Mouse (Mus musculus): ENCODE data around the gene Scrn3. TPM values are rescaled to one million over a fixed set of nuclear protein-coding genes. Genes with fewer than 3 reads are reported as not detected.
A peak's percentile ranks its signal among the peaks of the same experiment; 100 is the strongest.

Gene Scrn3
- polyA plus RNA-seq, 1 experiment from 2014 or later = 8.4 TPM

- 95% methylated on average over 9 of the region's 9 CpGs for WGBS
- no peak for ATAC-seq
- no peak overlapping the region for H3K4me2 ChIP-seq (ENCODE audit: low read length)
- no peaks in the 10 kb centered on the region for H3K27me3 ChIP-seq (replicated peaks; ENCODE audit: control insufficient read depth, insufficient read depth, low read length)
- H3K27ac ChIP-seq (ENCODE audit: low read depth, low read length) = no peak overlapping the region
- H3K4me1 ChIP-seq (ENCODE audit: control insufficient read depth, insufficient read depth, low read depth, low read length) = no peaks in the 10 kb centered on the region
- no peaks in the 10 kb centered on the region for H3K9me3 ChIP-seq (ENCODE audit: control insufficient read depth, low read length)
- H3K4me3 ChIP-seq (ENCODE audit: low read length) = no peak overlapping the region
- peaks cover 25% of the 10 kb centered on the region for H3K36me3 ChIP-seq (ENCODE audit: control insufficient read depth, insufficient read depth, low read length)
- no peak overlapping the region for H3K9ac ChIP-seq (ENCODE audit: low read depth, low read length)
These were observed 9.7 kb upstream of the Scrn3 start for GRCm38 (mm10) chr2:73302722-73303121.

- ATAC-seq = no peak
- Histone ChIP-seq H3K4me1 (ENCODE audit: control insufficient read depth, insufficient read depth, low read depth, low read length) (no peaks in the 10 kb centered on the region), H3K36me3 (ENCODE audit: control insufficient read depth, insufficient read depth, low read length) (peaks cover 29% of the 10 kb centered on the region), H3K9me3 (ENCODE audit: control insufficient read depth, low read length) (no peaks in the 10 kb centered on the region), H3K4me2 (ENCODE audit: low read length) (no peak overlapping the region), H3K4me3 (ENCODE audit: low read length) (no peak overlapping the region), H3K27me3 (replicated peaks; ENCODE audit: control insufficient read depth, insufficient read depth, low read length) (no peaks in the 10 kb centered on the region), H3K9ac (ENCODE audit: low read depth, low read length) (no peak overlapping the region), H3K27ac (ENCODE audit: low read depth, low read length) (no peak overlapping the region)
- WGBS = 92% methylated on average over 5 of the region's 5 CpGs
These were observed 7.9 kb upstream of the Scrn3 start for GRCm38 (mm10) chr2:73304506-73304905.

DNA sequence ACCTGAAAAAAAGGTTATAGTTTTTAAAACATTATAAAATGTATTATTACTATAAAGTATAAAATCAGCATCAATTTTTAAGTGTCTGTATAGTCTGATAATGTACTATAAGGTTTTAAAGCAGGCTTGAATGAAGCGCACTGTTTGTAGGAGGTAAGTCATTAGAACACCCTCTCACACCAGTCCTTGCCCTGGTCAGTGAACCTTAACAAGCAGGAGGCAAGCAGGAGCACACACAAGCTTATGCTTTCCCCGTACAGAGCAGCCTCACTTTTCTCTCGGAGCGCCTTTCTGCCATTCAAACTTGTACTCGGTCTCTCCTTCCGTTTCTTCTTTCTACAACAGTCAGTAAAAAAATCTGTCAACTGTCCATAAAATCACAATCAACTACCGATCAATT is 6.4 kb upstream of the Scrn3 start:
- no peaks in the 10 kb centered on the region for H3K27me3 ChIP-seq (replicated peaks; ENCODE audit: control insufficient read depth, insufficient read depth, low read length)
- no peak overlapping the region for H3K27ac ChIP-seq (ENCODE audit: low read depth, low read length)
- WGBS = 91% methylated on average over 7 of the region's 7 CpGs
- ATAC-seq = no peak
- H3K4me2 ChIP-seq (ENCODE audit: low read length) = no peak overlapping the region
- H3K9ac ChIP-seq (ENCODE audit: low read depth, low read length) = no peak overlapping the region
- H3K4me3 ChIP-seq (ENCODE audit: low read length) = no peak overlapping the region
- no peaks in the 10 kb centered on the region for H3K9me3 ChIP-seq (ENCODE audit: control insufficient read depth, low read length)
- H3K36me3 ChIP-seq (ENCODE audit: control insufficient read depth, insufficient read depth, low read length) = peaks cover 32% of the 10 kb centered on the region
- peaks cover under 1% of the 10 kb centered on the region; the same call in 1 of the 2 replicates for H3K4me1 ChIP-seq (ENCODE audit: control insufficient read depth, insufficient read depth, low read depth, low read length)

GRCm38 (mm10) chr2:73313117-73313501 is 708 bp downstream of the Scrn3 start:
- 43% methylated on average over 14 of the region's 14 CpGs for WGBS
- peak overlapping the region; percentile 61 for H3K4me2 ChIP-seq (ENCODE audit: low read length)
- H3K9me3 ChIP-seq (ENCODE audit: control insufficient read depth, low read length) = no peaks in the 10 kb centered on the region
- peak; percentile 21; the same call in 1 of the 2 replicates for ATAC-seq
- H3K27me3 ChIP-seq (replicated peaks; ENCODE audit: control insufficient read depth, insufficient read depth, low read length) = no peaks in the 10 kb centered on the region
- peak overlapping the region; percentile 76 for H3K4me3 ChIP-seq (ENCODE audit: low read length)
- peak overlapping the region; percentile 72 for H3K9ac ChIP-seq (ENCODE audit: low read depth, low read length)
- H3K27ac ChIP-seq (ENCODE audit: low read depth, low read length) = no peak overlapping the region; the same call in 1 of the 2 replicates
- H3K4me1 ChIP-seq (ENCODE audit: control insufficient read depth, insufficient read depth, low read depth, low read length) = peaks cover 12% of the 10 kb centered on the region
- H3K36me3 ChIP-seq (ENCODE audit: control insufficient read depth, insufficient read depth, low read length) = peaks cover 13% of the 10 kb centered on the region

DNA sequence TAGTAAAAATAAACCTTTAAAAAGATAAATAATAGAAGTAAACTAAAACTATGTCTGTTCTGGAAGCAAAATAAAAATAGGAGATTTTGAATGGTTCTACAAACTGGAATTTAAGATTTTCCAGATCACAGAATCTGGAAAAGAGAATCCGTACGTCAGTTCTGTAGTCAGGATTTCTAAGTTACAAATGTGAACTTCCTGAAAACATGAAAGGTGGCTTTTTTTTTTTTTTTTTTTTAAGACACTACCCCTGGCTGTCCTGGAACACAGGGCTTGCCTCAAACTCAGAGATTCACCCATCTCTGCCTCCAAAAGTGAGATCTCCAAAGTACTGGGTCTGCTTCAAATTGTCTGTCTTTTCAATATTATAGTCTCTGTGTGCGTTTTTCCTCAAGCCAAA is 1.9 kb downstream of the Scrn3 start:
- H3K9me3 ChIP-seq (ENCODE audit: control insufficient read depth, low read length) = no peaks in the 10 kb centered on the region
- H3K36me3 ChIP-seq (ENCODE audit: control insufficient read depth, insufficient read depth, low read length) = peaks cover 7% of the 10 kb centered on the region; the same call in 1 of the 2 replicates
- 92% methylated on average over 3 of the region's 3 CpGs for WGBS
- no peak overlapping the region for H3K4me3 ChIP-seq (ENCODE audit: low read length)
- no peak overlapping the region for H3K4me2 ChIP-seq (ENCODE audit: low read length)
- H3K27ac ChIP-seq (ENCODE audit: low read depth, low read length) = no peak overlapping the region
- no peak overlapping the region for H3K9ac ChIP-seq (ENCODE audit: low read depth, low read length)
- H3K4me1 ChIP-seq (ENCODE audit: control insufficient read depth, insufficient read depth, low read depth, low read length) = peaks cover 12% of the 10 kb centered on the region
- no peaks in the 10 kb centered on the region for H3K27me3 ChIP-seq (replicated peaks; ENCODE audit: control insufficient read depth, insufficient read depth, low read length)
- no peak for ATAC-seq

- Histone ChIP-seq H3K4me1 (ENCODE audit: control insufficient read depth, insufficient read depth, low read depth, low read length) (peaks cover 3% of the 10 kb centered on the region), H3K9me3 (ENCODE audit: control insufficient read depth, low read length) (no peaks in the 10 kb centered on the region), H3K27ac (ENCODE audit: low read depth, low read length) (no peak overlapping the region), H3K4me2 (ENCODE audit: low read length) (no peak overlapping the region), H3K27me3 (replicated peaks; ENCODE audit: control insufficient read depth, insufficient read depth, low read length) (no peaks in the 10 kb centered on the region), H3K9ac (ENCODE audit: low read depth, low read length) (no peak overlapping the region), H3K36me3 (ENCODE audit: control insufficient read depth, insufficient read depth, low read length) (no peaks in the 10 kb centered on the region), H3K4me3 (ENCODE audit: low read length) (no peak overlapping the region)
- ATAC-seq = no peak
- 91% methylated on average over 9 of the region's 9 CpGs for WGBS
These were observed 5.0 kb downstream of the Scrn3 start for GRCm38 (mm10) chr2:73317426-73317825.

DNA sequence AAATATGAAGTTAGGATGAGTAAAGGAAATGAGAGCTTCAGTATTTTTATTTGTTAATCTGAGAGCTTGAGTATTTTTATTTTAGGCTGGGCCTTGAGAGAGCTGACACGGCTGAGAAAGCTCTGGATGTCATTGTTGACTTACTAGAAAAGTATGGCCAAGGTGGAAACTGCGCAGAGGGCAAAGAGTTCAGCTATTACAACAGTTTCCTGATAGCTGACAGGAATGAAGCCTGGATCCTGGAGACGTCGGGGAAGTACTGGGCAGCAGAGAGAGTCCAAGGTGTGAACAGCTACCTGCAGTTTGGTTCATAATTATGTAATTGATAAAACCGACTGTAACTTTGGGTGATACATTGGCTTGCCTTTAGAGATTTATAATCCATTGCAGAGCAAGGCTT is 6.8 kb downstream of the Scrn3 start:
- H3K4me1 ChIP-seq (ENCODE audit: control insufficient read depth, insufficient read depth, low read depth, low read length) = no peaks in the 10 kb centered on the region

DNA sequence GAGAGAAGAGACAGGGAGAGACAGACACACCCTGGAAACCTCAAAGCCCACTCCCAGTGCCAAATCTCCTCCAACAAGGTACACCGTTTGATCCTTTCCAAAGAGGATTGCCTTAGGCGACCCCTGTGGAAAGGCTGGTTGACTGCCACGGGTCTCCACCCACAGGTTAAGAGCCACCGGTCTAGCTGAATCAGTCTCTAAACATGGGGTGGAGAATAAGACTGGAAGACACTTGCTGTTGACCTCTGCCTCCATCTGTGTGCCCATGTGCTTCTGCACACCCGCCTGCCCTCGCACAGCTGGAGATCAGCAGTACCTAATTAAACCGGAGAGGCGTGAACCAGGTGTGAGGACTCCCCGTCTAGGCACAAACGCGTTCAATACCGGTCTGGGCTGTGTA is 10.6 kb downstream of the Scrn3 start:
- H3K36me3 ChIP-seq (ENCODE audit: control insufficient read depth, insufficient read depth, low read length) = no peaks in the 10 kb centered on the region
- no peaks in the 10 kb centered on the region for H3K9me3 ChIP-seq (ENCODE audit: control insufficient read depth, low read length)
- H3K27me3 ChIP-seq (replicated peaks; ENCODE audit: control insufficient read depth, insufficient read depth, low read length) = no peaks in the 10 kb centered on the region
- ATAC-seq = no peak
- no peak overlapping the region for H3K27ac ChIP-seq (ENCODE audit: low read depth, low read length)
- H3K4me3 ChIP-seq (ENCODE audit: low read length) = no peak overlapping the region
- WGBS = 65% methylated on average over 12 of the region's 12 CpGs
- H3K4me1 ChIP-seq (ENCODE audit: control insufficient read depth, insufficient read depth, low read depth, low read length) = no peaks in the 10 kb centered on the region
- no peak overlapping the region for H3K9ac ChIP-seq (ENCODE audit: low read depth, low read length)
- H3K4me2 ChIP-seq (ENCODE audit: low read length) = no peak overlapping the region

More for the DNA sequence above, 6.8 kb downstream of the Scrn3 start:
- H3K4me3 ChIP-seq (ENCODE audit: low read length) = no peak overlapping the region
- no peaks in the 10 kb centered on the region for H3K27me3 ChIP-seq (replicated peaks; ENCODE audit: control insufficient read depth, insufficient read depth, low read length)
- no peak overlapping the region for H3K4me2 ChIP-seq (ENCODE audit: low read length)
- no peak overlapping the region for H3K9ac ChIP-seq (ENCODE audit: low read depth, low read length)
- WGBS = 90% methylated on average over 5 of the region's 5 CpGs
- H3K36me3 ChIP-seq (ENCODE audit: control insufficient read depth, insufficient read depth, low read length) = no peaks in the 10 kb centered on the region
- ATAC-seq = no peak
- H3K9me3 ChIP-seq (ENCODE audit: control insufficient read depth, low read length) = no peaks in the 10 kb centered on the region
- no peak overlapping the region for H3K27ac ChIP-seq (ENCODE audit: low read depth, low read length)

DNA sequence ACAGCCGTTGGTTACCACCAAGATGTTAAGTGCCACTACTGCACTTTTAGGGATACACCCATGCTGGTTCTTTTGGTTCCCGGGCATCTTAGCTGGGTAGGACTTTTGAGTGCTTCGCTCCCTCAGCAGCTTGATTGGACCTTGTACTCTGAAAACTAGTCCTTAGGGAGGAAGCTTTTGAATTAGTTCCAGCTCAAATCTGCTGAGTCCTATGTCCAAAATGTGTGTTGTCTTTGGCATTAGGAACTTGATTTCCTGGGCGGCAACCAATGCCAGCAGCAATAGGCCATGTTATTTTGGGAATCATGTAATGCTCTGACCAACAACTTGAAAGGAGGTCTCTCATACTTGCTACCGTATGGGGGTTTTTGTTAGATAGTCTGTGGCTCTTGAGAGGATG is 13.5 kb downstream of the Scrn3 start:
- H3K4me3 ChIP-seq (ENCODE audit: low read length) = no peak overlapping the region
- H3K9ac ChIP-seq (ENCODE audit: low read depth, low read length) = no peak overlapping the region
- H3K27ac ChIP-seq (ENCODE audit: low read depth, low read length) = no peak overlapping the region
- no peaks in the 10 kb centered on the region for H3K9me3 ChIP-seq (ENCODE audit: control insufficient read depth, low read length)
- no peak overlapping the region for H3K4me2 ChIP-seq (ENCODE audit: low read length)
- no peak for ATAC-seq
- H3K4me1 ChIP-seq (ENCODE audit: control insufficient read depth, insufficient read depth, low read depth, low read length) = no peaks in the 10 kb centered on the region
- 72% methylated on average over 5 of the region's 5 CpGs for WGBS
- H3K27me3 ChIP-seq (replicated peaks; ENCODE audit: control insufficient read depth, insufficient read depth, low read length) = no peaks in the 10 kb centered on the region
- no peaks in the 10 kb centered on the region for H3K36me3 ChIP-seq (ENCODE audit: control insufficient read depth, insufficient read depth, low read length)

DNA sequence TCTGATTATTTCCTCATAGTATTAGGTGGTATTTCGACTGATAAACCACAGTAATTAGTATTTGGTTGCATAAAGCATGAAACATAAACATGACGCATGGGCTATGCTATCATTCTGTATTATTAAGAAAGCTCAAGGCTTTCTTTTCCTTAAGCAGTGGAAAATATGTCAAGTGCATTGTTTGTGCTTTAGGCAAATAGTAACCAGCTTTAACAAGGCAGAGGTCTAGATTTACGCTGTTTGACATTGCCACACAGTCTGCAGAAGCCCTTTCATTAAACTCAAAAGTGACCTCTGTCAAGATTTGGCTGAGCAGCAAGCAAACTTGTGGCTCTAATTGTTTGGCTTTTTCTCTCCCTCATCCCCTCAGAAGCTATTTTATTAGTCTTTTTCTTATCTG is 23.5 kb downstream of the Scrn3 start:
- Histone ChIP-seq H3K36me3 (ENCODE audit: control insufficient read depth, insufficient read depth, low read length) (no peaks in the 10 kb centered on the region), H3K9me3 (ENCODE audit: control insufficient read depth, low read length) (no peaks in the 10 kb centered on the region), H3K4me1 (ENCODE audit: control insufficient read depth, insufficient read depth, low read depth, low read length) (no peaks in the 10 kb centered on the region), H3K27ac (ENCODE audit: low read depth, low read length) (no peak overlapping the region), H3K4me2 (ENCODE audit: low read length) (no peak overlapping the region), H3K4me3 (ENCODE audit: low read length) (no peak overlapping the region), H3K27me3 (replicated peaks; ENCODE audit: control insufficient read depth, insufficient read depth, low read length) (no peaks in the 10 kb centered on the region), H3K9ac (ENCODE audit: low read depth, low read length) (no peak overlapping the region)
- ATAC-seq = no peak
- WGBS = 96% methylated on average over 3 of the region's 3 CpGs
